25 mouse cellular contexts compared by ENCODE assay signal in the genomic region with DNA sequence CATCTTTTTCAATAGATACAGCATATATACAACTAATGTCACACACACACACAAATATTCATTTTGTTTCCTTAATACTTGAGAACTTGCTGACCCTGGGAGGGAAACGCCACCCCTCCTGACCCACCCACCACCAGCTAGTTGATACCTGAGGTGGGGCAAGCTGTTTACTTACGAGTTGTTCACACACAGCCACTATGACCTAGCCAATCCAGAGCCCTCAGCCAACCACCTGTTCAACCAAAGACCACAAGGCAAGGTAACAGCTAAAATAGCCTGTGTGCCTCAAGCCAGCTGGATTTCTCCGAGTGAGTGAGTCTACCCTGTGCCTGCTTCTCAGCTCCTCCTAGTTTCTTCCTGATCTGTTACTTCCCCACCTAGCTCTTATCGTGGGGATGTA.
"Had no signal": no experiment of that assay in that cellular context is flagged by ENCODE, and none has a peak within 500 bp of the region (broad histone marks: within the 10 kb centered on the region; RNA-seq: fewer than 3 reads in every experiment).

No protein-coding gene starts in this region.

- H3K4me1 ChIP-seq: limb, embryonic 12.5 days had no signal

- H3K36me3 ChIP-seq: heart, embryonic 13.5 days; heart, embryonic 15.5 days; hindbrain, embryonic 13.5 days; hindbrain, embryonic 15.5 days; kidney, embryonic 15.5 days; limb, embryonic 10.5 days; limb, embryonic 12.5 days had no signal

- DNase-seq: forebrain, postnatal 0 days; gastrocnemius, postnatal 14 days; gastrocnemius, postnatal 36 days; heart, adult 11 months; heart, adult 2 months; heart, postnatal 14 days; heart, postnatal 36 days; kidney, adult 11 months; kidney, adult 2 months; kidney, adult 9 months; kidney, postnatal 14 days; kidney, postnatal 36 days; layer of hippocampus, adult 9-11 months; layer of hippocampus, postnatal 36 days had no signal

- ATAC-seq: forebrain, postnatal 0 days; hindbrain, postnatal 0 days; intestine, embryonic 16.5 days had no signal

- H3K27me3 ChIP-seq: heart, embryonic 13.5 days; heart, embryonic 15.5 days; hindbrain, embryonic 13.5 days; hindbrain, embryonic 15.5 days; kidney, embryonic 15.5 days; limb, embryonic 12.5 days had no signal

- H3K4me3 ChIP-seq: heart, adult 2 months; heart, embryonic 13.5 days; heart, embryonic 15.5 days; hindbrain, embryonic 13.5 days; hindbrain, embryonic 15.5 days; kidney, embryonic 15.5 days; limb, embryonic 10.5 days; limb, embryonic 12.5 days had no signal

- H3K9me3 ChIP-seq: heart, embryonic 13.5 days; heart, embryonic 15.5 days; hindbrain, embryonic 13.5 days; hindbrain, embryonic 15.5 days; kidney, embryonic 15.5 days; limb, embryonic 10.5 days; limb, embryonic 12.5 days had no signal

- H3K4me2 ChIP-seq: heart, embryonic 11.5 days; heart, embryonic 13.5 days; heart, embryonic 15.5 days; hindbrain, embryonic 13.5 days; hindbrain, embryonic 15.5 days; kidney, embryonic 15.5 days; limb, embryonic 12.5 days had no signal

- H3K9ac ChIP-seq: forebrain, postnatal 0 days; heart, embryonic 13.5 days; heart, embryonic 15.5 days; hindbrain, embryonic 13.5 days; hindbrain, embryonic 15.5 days; kidney, embryonic 15.5 days; limb, embryonic 12.5 days had no signal

- H3K27ac ChIP-seq: heart, adult 2 months; heart, embryonic 13.5 days; heart, embryonic 15.5 days; hindbrain, embryonic 13.5 days; hindbrain, embryonic 15.5 days; hindbrain, postnatal 0 days; kidney, embryonic 15.5 days; kidney, postnatal 0 days; limb, embryonic 10.5 days; limb, embryonic 12.5 days had no signal
